Mouse (Mus musculus): Measurements from ENCODE around the gene Rubcnl. TPM values are rescaled to one million over a fixed set of nuclear protein-coding genes. Genes with fewer than 3 reads are reported as not detected.

Gene Rubcnl
- polyA plus RNA-seq, 1 experiment, result not detected

DNA sequence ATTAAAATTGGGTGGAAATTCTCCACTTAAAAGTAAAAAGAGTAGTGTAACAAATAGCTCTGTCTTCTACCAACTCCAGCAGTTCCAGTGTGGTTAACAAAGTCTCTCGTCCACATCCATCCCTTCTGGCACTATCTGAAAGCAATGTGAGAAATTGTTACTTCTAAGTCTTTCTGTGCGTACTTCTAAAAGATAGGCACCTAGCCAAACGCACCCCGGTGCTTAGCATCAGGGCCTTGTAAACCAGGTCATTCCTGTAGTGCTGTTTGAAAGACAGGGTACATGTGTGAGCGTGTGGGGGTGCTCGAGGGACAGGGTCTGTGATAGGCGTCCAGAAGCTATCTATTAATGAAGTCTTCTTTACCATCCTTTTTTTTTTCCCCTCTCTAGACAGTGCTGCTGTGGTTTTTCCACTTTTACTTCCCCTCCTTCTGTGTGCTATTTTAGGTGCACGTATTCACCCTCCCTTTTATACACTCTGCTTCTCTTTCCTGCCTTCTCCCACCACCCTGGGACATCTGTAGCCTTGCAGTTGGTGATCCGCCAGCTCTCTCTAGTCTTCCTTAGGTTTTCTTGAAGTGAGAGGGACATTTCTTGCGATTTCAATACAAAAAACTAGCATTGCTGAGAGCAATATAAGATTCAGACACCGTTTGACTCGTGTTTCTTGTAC, 4.9 kb downstream of the Rubcnl start:
- H3K4me3 ChIP-seq (ENCODE audit: low read depth, low read length), result no peak overlapping the region
- TF ChIP-seq CTCF (IDR thresholded peaks at IDR 0.05; ENCODE audit: low read depth, low read length) (no peak), POLR2A (IDR thresholded peaks at IDR 0.05; ENCODE audit: insufficient read depth, low read length) (no peak)
- H3K9me3 ChIP-seq (replicated peaks; ENCODE audit: control insufficient read depth, insufficient read depth, low read length, poor library complexity, severe bottlenecking), result no peaks in the 10 kb centered on the region
- no peak overlapping the region for H3K9ac ChIP-seq (ENCODE audit: low read depth, poor library complexity, severe bottlenecking)
- H3K27ac ChIP-seq (ENCODE audit: insufficient read depth, low read length), result no peak overlapping the region
- no peaks in the 10 kb centered on the region for H3K4me1 ChIP-seq (ENCODE audit: control insufficient read depth, insufficient read depth, low read length)
- H3K36me3 ChIP-seq (ENCODE audit: control insufficient read depth, insufficient read depth, low read length, poor library complexity, severe bottlenecking), result no peaks in the 10 kb centered on the region
- H3K27me3 ChIP-seq (ENCODE audit: control insufficient read depth, insufficient read depth, low read length, poor library complexity, severe bottlenecking), result no peaks in the 10 kb centered on the region

DNA sequence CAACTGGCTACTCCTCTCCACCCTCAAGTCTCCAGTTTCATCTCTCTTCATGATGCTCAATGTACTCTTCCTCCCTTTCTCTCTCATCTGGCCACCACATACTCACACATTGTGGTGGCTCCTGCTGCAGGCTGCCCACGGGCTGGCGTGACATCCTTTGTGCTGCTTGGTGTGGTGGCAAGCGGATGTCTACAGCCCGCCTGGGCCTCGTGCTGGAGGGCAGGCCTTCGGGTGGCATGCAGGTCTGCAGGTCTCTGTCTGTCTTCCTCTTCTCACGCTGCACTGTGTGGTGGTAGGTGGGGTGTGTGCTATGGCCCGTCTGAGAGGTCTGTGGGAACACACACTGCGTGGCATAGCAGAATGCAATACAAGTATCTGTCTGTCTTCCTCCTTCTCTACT, 6.7 kb downstream of the Rubcnl start:
- no peaks in the 10 kb centered on the region for H3K9me3 ChIP-seq (replicated peaks; ENCODE audit: control insufficient read depth, insufficient read depth, low read length, poor library complexity, severe bottlenecking)
- no peak overlapping the region for H3K27ac ChIP-seq (ENCODE audit: insufficient read depth, low read length)
- H3K4me1 ChIP-seq (ENCODE audit: control insufficient read depth, insufficient read depth, low read length), result no peaks in the 10 kb centered on the region
- no peak overlapping the region for H3K9ac ChIP-seq (ENCODE audit: low read depth, poor library complexity, severe bottlenecking)
- no peaks in the 10 kb centered on the region for H3K36me3 ChIP-seq (ENCODE audit: control insufficient read depth, insufficient read depth, low read length, poor library complexity, severe bottlenecking)
- H3K4me3 ChIP-seq (ENCODE audit: low read depth, low read length), result no peak overlapping the region
- TF ChIP-seq POLR2A (IDR thresholded peaks at IDR 0.05; ENCODE audit: insufficient read depth, low read length), result no peak
- no peak for TF ChIP-seq CTCF (IDR thresholded peaks at IDR 0.05; ENCODE audit: low read depth, low read length)
- TF ChIP-seq EP300 (IDR thresholded peaks at IDR 0.05; ENCODE audit: insufficient read depth, low read depth, low read length), result no peak
- no peaks in the 10 kb centered on the region for H3K27me3 ChIP-seq (ENCODE audit: control insufficient read depth, insufficient read depth, low read length, poor library complexity, severe bottlenecking)

DNA sequence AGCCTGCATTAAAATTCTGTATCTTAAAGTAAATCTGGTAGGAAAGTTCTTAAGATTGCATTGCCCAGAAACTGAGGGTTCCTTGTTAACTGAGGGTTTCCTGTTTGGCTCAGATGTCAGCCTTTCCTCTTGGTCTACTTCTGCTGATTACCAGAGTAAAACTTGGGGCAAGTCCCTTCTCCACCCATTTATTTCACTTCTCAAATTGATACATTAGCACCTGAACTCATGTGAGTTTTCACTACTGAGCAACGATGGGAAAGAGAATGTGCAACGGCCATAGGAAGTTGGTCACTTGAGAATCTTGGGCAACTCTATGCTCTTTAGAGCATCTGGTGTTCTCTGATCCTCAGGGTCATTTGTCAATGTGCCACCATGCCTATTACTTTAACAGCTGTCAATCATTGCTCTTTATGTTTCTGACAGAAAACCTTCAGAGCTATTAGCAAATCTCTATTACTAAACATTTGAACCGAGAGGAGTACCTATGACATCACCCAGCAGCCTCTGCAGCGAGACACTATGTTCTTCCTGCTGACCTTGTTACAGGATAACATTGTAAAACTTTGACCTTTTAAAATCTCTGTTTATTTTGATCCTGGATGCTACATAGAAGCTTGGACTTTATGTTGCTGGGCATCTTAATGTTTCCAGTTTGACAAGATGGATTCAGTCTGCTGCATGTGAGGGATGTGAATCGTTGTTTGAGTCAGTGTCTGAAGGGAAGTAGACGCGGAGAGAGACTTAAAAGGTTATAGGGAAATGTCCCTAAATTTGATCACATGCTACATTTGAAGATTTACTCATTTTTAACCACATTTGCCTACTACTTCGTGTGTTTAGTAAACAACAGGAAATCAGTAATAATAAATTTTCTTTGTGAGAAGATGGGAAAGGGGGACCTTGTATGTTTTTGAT, 9.2 kb downstream of the Rubcnl start:
- H3K4me1 ChIP-seq (ENCODE audit: control insufficient read depth, insufficient read depth, low read length), result no peaks in the 10 kb centered on the region
- no peaks in the 10 kb centered on the region for H3K9me3 ChIP-seq (replicated peaks; ENCODE audit: control insufficient read depth, insufficient read depth, low read length, poor library complexity, severe bottlenecking)
- TF ChIP-seq EP300 (IDR thresholded peaks at IDR 0.05; ENCODE audit: insufficient read depth, low read depth, low read length) (no peak), CTCF (IDR thresholded peaks at IDR 0.05; ENCODE audit: low read depth, low read length) (no peak), POLR2A (IDR thresholded peaks at IDR 0.05; ENCODE audit: insufficient read depth, low read length) (no peak)
- no peak overlapping the region for H3K9ac ChIP-seq (ENCODE audit: low read depth, poor library complexity, severe bottlenecking)
- H3K36me3 ChIP-seq (ENCODE audit: control insufficient read depth, insufficient read depth, low read length, poor library complexity, severe bottlenecking), result no peaks in the 10 kb centered on the region
- no peaks in the 10 kb centered on the region for H3K27me3 ChIP-seq (ENCODE audit: control insufficient read depth, insufficient read depth, low read length, poor library complexity, severe bottlenecking)
- no peak overlapping the region for H3K4me3 ChIP-seq (ENCODE audit: low read depth, low read length)
- H3K27ac ChIP-seq (ENCODE audit: insufficient read depth, low read length), result no peak overlapping the region

DNA sequence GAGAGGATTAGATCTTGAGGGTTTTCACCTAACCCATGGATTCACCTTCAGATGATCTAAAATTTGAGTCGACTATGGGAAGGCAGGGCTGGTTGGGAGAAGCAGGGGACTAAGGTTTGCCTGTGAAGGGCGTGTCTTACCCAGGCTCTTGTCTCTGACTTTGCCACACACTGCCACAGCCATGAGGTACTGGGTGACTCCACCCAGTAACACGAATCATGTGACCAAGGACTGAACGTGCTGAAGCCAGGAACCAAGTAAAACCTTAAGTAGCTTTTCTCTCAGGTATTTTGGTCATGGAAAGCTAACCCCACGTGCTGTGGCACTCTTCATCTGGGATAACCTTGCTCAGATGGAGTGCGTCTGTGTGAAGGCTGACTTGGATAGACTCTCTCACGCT, 14.9 kb downstream of the Rubcnl start:
- no peaks in the 10 kb centered on the region for H3K4me1 ChIP-seq (ENCODE audit: control insufficient read depth, insufficient read depth, low read length)
- H3K27me3 ChIP-seq (ENCODE audit: control insufficient read depth, insufficient read depth, low read length, poor library complexity, severe bottlenecking), result no peaks in the 10 kb centered on the region
- no peaks in the 10 kb centered on the region for H3K9me3 ChIP-seq (replicated peaks; ENCODE audit: control insufficient read depth, insufficient read depth, low read length, poor library complexity, severe bottlenecking)
- no peaks in the 10 kb centered on the region for H3K36me3 ChIP-seq (ENCODE audit: control insufficient read depth, insufficient read depth, low read length, poor library complexity, severe bottlenecking)
- no peak overlapping the region for H3K4me3 ChIP-seq (ENCODE audit: low read depth, low read length)
- no peak overlapping the region for H3K27ac ChIP-seq (ENCODE audit: insufficient read depth, low read length)
- no peak for TF ChIP-seq CTCF (IDR thresholded peaks at IDR 0.05; ENCODE audit: low read depth, low read length)
- no peak for TF ChIP-seq EP300 (IDR thresholded peaks at IDR 0.05; ENCODE audit: insufficient read depth, low read depth, low read length)
- TF ChIP-seq POLR2A (IDR thresholded peaks at IDR 0.05; ENCODE audit: insufficient read depth, low read length), result no peak
- no peak overlapping the region for H3K9ac ChIP-seq (ENCODE audit: low read depth, poor library complexity, severe bottlenecking)

- no peak overlapping the region for H3K9ac ChIP-seq (ENCODE audit: low read depth, poor library complexity, severe bottlenecking)
- H3K27me3 ChIP-seq (ENCODE audit: control insufficient read depth, insufficient read depth, low read length, poor library complexity, severe bottlenecking), result 0 out of 2 replicates have a peak, but pooled peaks cover 2% of the 10 kb centered on the region
- H3K4me1 ChIP-seq (ENCODE audit: control insufficient read depth, insufficient read depth, low read length), result no peaks in the 10 kb centered on the region
- no peaks in the 10 kb centered on the region for H3K9me3 ChIP-seq (replicated peaks; ENCODE audit: control insufficient read depth, insufficient read depth, low read length, poor library complexity, severe bottlenecking)
- no peak for TF ChIP-seq POLR2A (IDR thresholded peaks at IDR 0.05; ENCODE audit: insufficient read depth, low read length)
- no peak for TF ChIP-seq EP300 (IDR thresholded peaks at IDR 0.05; ENCODE audit: insufficient read depth, low read depth, low read length)
- H3K27ac ChIP-seq (ENCODE audit: insufficient read depth, low read length), result no peak overlapping the region
- no peak overlapping the region for H3K4me3 ChIP-seq (ENCODE audit: low read depth, low read length)
- no peaks in the 10 kb centered on the region for H3K36me3 ChIP-seq (ENCODE audit: control insufficient read depth, insufficient read depth, low read length, poor library complexity, severe bottlenecking)
Measured at GRCm38 (mm10) chr14:75031999-75032575, 16.3 kb downstream of the Rubcnl start.
